Mouse (Mus musculus): ENCODE results near the gene Ankrd34a. TPM values are rescaled to one million over a fixed set of nuclear protein-coding genes. Genes with fewer than 3 reads are reported as not detected.

The Ankrd34a gene
- total and polyA plus RNA-seq, 3 experiments: 0.04 to 0.11 TPM; not detected in 1

- in situ Hi-C loops (cut with MboI; ENCODE audit: low pct_ligation_motif_present, low pct_unique_long_range_greater_than_20kb, low sequenced_read_pairs): no loop called here
- Histone ChIP-seq H3K27me3 (replicated peaks) (no peaks in the 10 kb centered on the region), H3K4me3 (replicated peaks in 1 of 3; ENCODE audit: low read depth in 2 of 3, low read length in 2 of 3, poor library complexity in 1 of 3) (no peak overlapping the region), H3K27ac (ENCODE audit: insufficient read depth, low read depth) (no peak overlapping the region), H3K9ac (ENCODE audit: insufficient read depth, low read depth) (no peak overlapping the region), H3K4me1 (ENCODE audit: control insufficient read depth in 1 of 2, insufficient read depth in 2 of 2) (no peaks in the 10 kb centered on the region), H3K36me3 (replicated peaks in 1 of 2; ENCODE audit: control insufficient read depth in 1 of 2, insufficient read depth in 1 of 2, low read length in 1 of 2) (peaks cover 18 to 61% of the 10 kb centered on the region in 2 experiments), H3K9me3 (replicated peaks; ENCODE audit: low read length) (no peaks in the 10 kb centered on the region), H3K4me2 (ENCODE audit: insufficient read depth, low read depth, poor library complexity, severe bottlenecking) (no peak overlapping the region), H3K79me2 (replicated peaks; ENCODE audit: control insufficient read depth, extremely low read depth, insufficient read depth, poor library complexity, severe bottlenecking) (no peaks in the 10 kb centered on the region; the same call in 1 of the 2 replicates)
- no peak for DNase-seq (ENCODE audit: extremely low read depth)
- no peak for TF ChIP-seq ETS1 (conservative IDR thresholded peaks at IDR 0.05; ENCODE audit: low read depth, low read length)
- TF ChIP-seq TBP (conservative IDR thresholded peaks at IDR 0.05; ENCODE audit: low read depth, low read length): no peak
- TF ChIP-seq BHLHE40 (IDR thresholded peaks at IDR 0.05; ENCODE audit: low read depth, low read length): no peak
- TF ChIP-seq SIN3A (IDR thresholded peaks at IDR 0.05; ENCODE audit: low read length): no peak
- TF ChIP-seq RCOR1 (conservative IDR thresholded peaks at IDR 0.05; ENCODE audit: low read depth, low read length): no peak
- TF ChIP-seq EP300 (IDR thresholded peaks at IDR 0.05; ENCODE audit: low read length): no peak
- TF ChIP-seq HCFC1 (IDR thresholded peaks at IDR 0.05; ENCODE audit: low read depth, low read length): no peak
- TF ChIP-seq ZNF384 (IDR thresholded peaks at IDR 0.05; ENCODE audit: low read depth, low read length): no peak
- TF ChIP-seq UBTF (IDR thresholded peaks at IDR 0.05; ENCODE audit: low read depth, low read length): no peak
- TF ChIP-seq KAT2A (IDR thresholded peaks at IDR 0.05; ENCODE audit: insufficient replicate concordance, low read length): no peak
- dilution Hi-C loops (cut with MboI; ENCODE audit: extremely low pct_ligation_motif_present, extremely low pct_unique_long_range_greater_than_20kb, low sequenced_read_pairs): no loop called here
Measured at GRCm38 (mm10) chr3:96617941-96618340, 21.5 kb downstream of the Ankrd34a start.

DNA sequence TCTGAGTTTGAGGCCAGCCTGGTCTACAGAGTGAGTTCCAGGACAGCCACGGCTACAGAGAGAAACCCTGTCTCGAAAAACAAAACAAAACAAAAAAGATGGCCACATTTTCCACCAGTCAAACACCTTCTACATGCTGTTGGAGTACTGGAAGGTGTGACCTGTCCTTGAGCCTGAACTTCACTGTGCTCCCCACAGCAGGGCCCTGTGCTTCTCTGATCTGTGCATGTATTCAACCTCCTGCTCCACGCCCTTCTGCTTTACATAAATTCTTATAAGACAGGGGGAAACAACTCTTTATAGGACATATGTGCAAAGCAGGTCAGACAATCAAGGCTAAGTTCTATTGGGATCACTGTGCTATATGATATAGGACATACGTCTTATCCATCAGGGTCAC is 26.8 kb downstream of the Ankrd34a start:
- no peak overlapping the region for H3K27ac ChIP-seq (ENCODE audit: insufficient read depth, low read depth)
- no peaks in the 10 kb centered on the region for H3K9me3 ChIP-seq (replicated peaks; ENCODE audit: low read length)
- 0 out of 4 replicates have a peak, but pooled peaks cover 0 to 6% of the 10 kb centered on the region in 2 experiments for H3K4me1 ChIP-seq (ENCODE audit: control insufficient read depth in 1 of 2, insufficient read depth in 2 of 2)
- DNase-seq (ENCODE audit: extremely low read depth): no peak
- dilution Hi-C loops (cut with MboI; ENCODE audit: extremely low pct_ligation_motif_present, extremely low pct_unique_long_range_greater_than_20kb, low sequenced_read_pairs): no loop called here
- H3K4me3 ChIP-seq (replicated peaks in 1 of 3; ENCODE audit: low read depth in 2 of 3, low read length in 2 of 3, poor library complexity in 1 of 3): no peak overlapping the region
- in situ Hi-C loops (cut with MboI; ENCODE audit: low pct_ligation_motif_present, low pct_unique_long_range_greater_than_20kb, low sequenced_read_pairs): no loop called here
- no peak overlapping the region for H3K4me2 ChIP-seq (ENCODE audit: insufficient read depth, low read depth, poor library complexity, severe bottlenecking)
- peaks cover 31 to 56% of the 10 kb centered on the region in 2 experiments for H3K36me3 ChIP-seq (replicated peaks in 1 of 2; ENCODE audit: control insufficient read depth in 1 of 2, insufficient read depth in 1 of 2, low read length in 1 of 2)
- H3K9ac ChIP-seq (ENCODE audit: insufficient read depth, low read depth): no peak overlapping the region
- H3K27me3 ChIP-seq (replicated peaks): no peaks in the 10 kb centered on the region
- no peaks in the 10 kb centered on the region; the same call in 1 of the 2 replicates for H3K79me2 ChIP-seq (replicated peaks; ENCODE audit: control insufficient read depth, extremely low read depth, insufficient read depth, poor library complexity, severe bottlenecking)
- TF ChIP-seq POLR2A (IDR thresholded peaks at IDR 0.05; ENCODE audit: low read depth, low read length) (no peak), TBP (conservative IDR thresholded peaks at IDR 0.05; ENCODE audit: low read depth, low read length) (no peak), TCF12 (IDR thresholded peaks at IDR 0.05; ENCODE audit: low read depth, low read length) (no peak), CTCF (conservative IDR thresholded peaks at IDR 0.05 in 1 of 2, IDR thresholded peaks at IDR 0.05 in 1 of 2; ENCODE audit: low read depth in 2 of 2, low read length in 2 of 2) (no peak), MYC (IDR thresholded peaks at IDR 0.05; ENCODE audit: low read depth, low read length) (no peak), CHD2 (IDR thresholded peaks at IDR 0.05; ENCODE audit: low read length) (no peak), MXI1 (IDR thresholded peaks at IDR 0.05; ENCODE audit: low read depth, low read length) (no peak), MAX (IDR thresholded peaks at IDR 0.05; ENCODE audit: low read length) (no peak), BHLHE40 (IDR thresholded peaks at IDR 0.05; ENCODE audit: low read depth, low read length) (no peak), IRF4 (IDR thresholded peaks at IDR 0.05; ENCODE audit: low read depth, low read length) (no peak), ELF1 (IDR thresholded peaks at IDR 0.05; ENCODE audit: low read depth, low read length) (no peak), ZMIZ1 (IDR thresholded peaks at IDR 0.05; ENCODE audit: low read depth, low read length) (no peak), HCFC1 (IDR thresholded peaks at IDR 0.05; ENCODE audit: low read depth, low read length) (no peak), SMC3 (IDR thresholded peaks at IDR 0.05; ENCODE audit: low read depth, low read length) (no peak), ZKSCAN1 (IDR thresholded peaks at IDR 0.05; ENCODE audit: borderline replicate concordance, low read depth, low read length) (no peak), MEF2A (IDR thresholded peaks at IDR 0.05; ENCODE audit: borderline replicate concordance, low read depth, low read length) (no peak)

All from CH12.LX (cell line).